Mouse (Mus musculus) hindbrain, embryonic 10.5 days (tissue): Measurements from ENCODE around the gene Il20. TPM values are rescaled to one million over a fixed set of nuclear protein-coding genes. Genes with fewer than 3 reads are reported as not detected.

Experiments
- polyA plus RNA-seq: library from polyadenylated mRNA; unstranded; fragments of >200 nt; fragmentation: Nextera tagmentation; extraction: Ambion mirVana; gene quantifications from 2 replicates; pipeline ENCODE4 v1.2.1, GENCODE M21; 2016

Gene Il20
- polyA plus RNA-seq, 1 experiment from 2014 or later, result not detected

Other genes with a start within 250 kb of the Il20 start
- gene C4bp, start 249.8 kb downstream of the Il20 start, polyA plus RNA-seq, result not detected in 2 replicates
- gene Gm29427, start 195.7 kb downstream of the Il20 start, polyA plus RNA-seq, result not detected in 2 replicates
- gene Yod1, start 194.1 kb downstream of the Il20 start, polyA plus RNA-seq, result 11.4 and 13.3 TPM in 2 replicates
- 5.3 and 6.7 TPM in 2 replicates for gene Pfkfb2, start 182.2 kb downstream of the Il20 start, polyA plus RNA-seq
- gene AA986860, start 179.5 kb downstream of the Il20 start, polyA plus RNA-seq, result 0.51 and 0.73 TPM in 2 replicates
- not detected in 2 replicates for gene Fcamr, start 110.5 kb downstream of the Il20 start, polyA plus RNA-seq
- gene Pigr, start 84.8 kb downstream of the Il20 start, polyA plus RNA-seq, result not detected in 2 replicates
- gene Fcmr, start 45.8 kb downstream of the Il20 start, polyA plus RNA-seq, result not detected in 2 replicates
- gene Il24, start 24.0 kb downstream of the Il20 start, polyA plus RNA-seq, result not detected in 2 replicates
- gene Il19, start 28.7 kb upstream of the Il20 start, polyA plus RNA-seq, result not detected in 2 replicates
- gene Il10, start 108.4 kb upstream of the Il20 start, polyA plus RNA-seq, result not detected in 2 replicates
- 47.0 and 51.1 TPM in 2 replicates for gene Mapkapk2, start 186.4 kb upstream of the Il20 start, polyA plus RNA-seq
- gene Dyrk3, start 226.9 kb upstream of the Il20 start, polyA plus RNA-seq, result 11.2 and 12.1 TPM in 2 replicates
- gene Eif2d, start 241.7 kb upstream of the Il20 start, polyA plus RNA-seq, result 53.9 and 60.6 TPM in 2 replicates